Mouse (Mus musculus): ENCODE measurements around the gene Focad.

- TF ChIP-seq CTCF (IDR thresholded peaks at IDR 0.05; ENCODE audit: low read depth, low read length) (no peak), POLR2A (IDR thresholded peaks at IDR 0.05; ENCODE audit: insufficient read depth, low read length) (no peak)
These were observed 346.4 kb downstream of the Focad start for GRCm38 (mm10) chr4:88440814-88441213.

Measured in ES-Bruce4 (cell line).